Mouse (Mus musculus): ENCODE data around the gene 1600002K03Rik.

GRCm38 (mm10) chr10:80149291-80150225, 23.2 kb upstream of the 1600002K03Rik start:
- TF ChIP-seq CTCF (conservative IDR thresholded peaks at IDR 0.05; ENCODE audit: low read length) (no peak), NANOG (IDR thresholded peaks at IDR 0.05; ENCODE audit: borderline replicate concordance, low read length) (no peak), POU5F1 (IDR thresholded peaks at IDR 0.05; ENCODE audit: borderline replicate concordance, low read length) (no peak)
